Mouse (Mus musculus): Measurements from ENCODE around the gene Atp6v0d1. TPM values are rescaled to one million over a fixed set of nuclear protein-coding genes. Genes with fewer than 3 reads are reported as not detected.

Gene Atp6v0d1
- 32.3 and 42.6 TPM in 2 replicates for polyA plus RNA-seq (2012; rRNA removed)

GRCm38 (mm10) chr8:105565952-105566702 lies at the start of gene Atp6v0d1:
Gene Atp6v0d1 (minus strand): TSS chr8:105566047.

DNA sequence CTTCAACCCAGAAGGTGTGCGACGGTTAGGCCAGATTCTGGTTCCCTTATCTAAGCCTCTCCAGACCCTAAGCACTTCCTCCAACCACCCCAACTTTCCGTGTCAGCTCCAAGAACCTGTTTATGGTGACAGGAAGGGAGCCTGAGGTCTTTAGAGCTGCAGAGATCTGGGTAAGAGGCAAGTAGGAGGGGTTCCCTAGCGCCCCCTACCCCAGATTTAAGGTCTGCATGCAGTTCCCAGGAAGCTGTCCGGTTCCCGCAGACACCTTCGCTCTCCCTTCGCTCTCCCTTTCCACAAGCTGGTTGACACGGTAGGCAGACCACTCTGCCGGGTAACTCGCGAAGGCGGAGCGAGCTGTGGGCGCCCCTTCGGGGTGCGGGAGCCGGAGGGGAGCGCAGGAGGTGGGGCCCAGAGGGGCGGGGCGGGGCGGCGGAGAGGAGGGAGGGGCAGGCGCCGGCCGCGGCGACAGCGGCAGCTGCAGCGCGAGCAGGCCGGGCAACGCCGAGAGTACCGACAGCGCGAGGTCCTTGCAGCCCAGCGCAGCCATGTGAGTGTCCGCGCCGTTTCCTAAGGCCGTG lies 39.0 kb upstream of the Atp6v0d1 start, which contains the start of gene Ripor1:
Gene Ripor1 (plus strand): TSS at position 452 of the 578 bp plus-strand sequence.

DNA sequence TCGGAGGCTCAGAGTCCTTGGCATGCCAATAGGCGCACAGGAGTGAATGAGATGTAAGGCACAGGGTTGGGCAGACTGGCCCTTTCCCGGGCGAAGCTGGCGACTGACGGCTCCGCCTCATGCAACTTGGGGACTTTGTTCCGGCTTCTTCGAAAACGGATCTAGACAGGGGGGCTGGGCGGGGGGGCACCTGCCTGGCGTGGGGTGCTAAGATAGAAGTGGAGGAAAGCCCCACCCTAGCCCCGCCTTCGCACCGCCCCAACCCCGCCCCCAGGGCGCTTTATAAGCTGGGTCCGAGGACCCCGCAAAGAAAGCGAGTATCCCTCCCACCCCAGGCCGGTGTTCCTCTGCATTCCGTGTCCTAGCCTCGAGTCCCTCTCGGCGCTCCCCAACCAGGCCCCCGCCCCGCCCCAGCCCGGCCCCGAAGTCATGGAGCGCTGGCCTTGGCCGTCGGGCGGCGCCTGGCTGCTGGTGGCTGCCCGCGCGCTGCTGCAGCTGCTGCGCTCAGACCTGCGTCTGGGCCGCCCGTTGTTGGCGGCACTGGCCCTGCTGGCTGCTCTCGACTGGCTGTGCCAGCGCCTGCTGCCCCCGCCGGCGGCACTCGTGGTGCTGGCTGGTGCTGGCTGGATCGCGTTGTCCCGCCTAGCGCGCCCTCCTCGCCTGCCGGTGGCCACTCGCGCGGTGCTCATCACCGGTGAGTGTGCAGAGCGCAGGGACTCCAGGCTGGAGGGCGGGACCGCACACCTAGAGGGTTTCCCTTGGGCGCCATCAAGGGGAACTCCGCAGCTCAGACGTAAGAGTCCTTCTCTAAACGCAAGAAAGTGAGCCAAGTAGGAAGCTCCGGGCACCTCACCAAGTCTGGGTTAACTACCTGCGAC lies 47.2 kb downstream of the Atp6v0d1 start, which contains the start of gene Hsd11b2:
Gene Hsd11b2 (plus strand): TSS at position 320 of the 878 bp plus-strand sequence.

DNA sequence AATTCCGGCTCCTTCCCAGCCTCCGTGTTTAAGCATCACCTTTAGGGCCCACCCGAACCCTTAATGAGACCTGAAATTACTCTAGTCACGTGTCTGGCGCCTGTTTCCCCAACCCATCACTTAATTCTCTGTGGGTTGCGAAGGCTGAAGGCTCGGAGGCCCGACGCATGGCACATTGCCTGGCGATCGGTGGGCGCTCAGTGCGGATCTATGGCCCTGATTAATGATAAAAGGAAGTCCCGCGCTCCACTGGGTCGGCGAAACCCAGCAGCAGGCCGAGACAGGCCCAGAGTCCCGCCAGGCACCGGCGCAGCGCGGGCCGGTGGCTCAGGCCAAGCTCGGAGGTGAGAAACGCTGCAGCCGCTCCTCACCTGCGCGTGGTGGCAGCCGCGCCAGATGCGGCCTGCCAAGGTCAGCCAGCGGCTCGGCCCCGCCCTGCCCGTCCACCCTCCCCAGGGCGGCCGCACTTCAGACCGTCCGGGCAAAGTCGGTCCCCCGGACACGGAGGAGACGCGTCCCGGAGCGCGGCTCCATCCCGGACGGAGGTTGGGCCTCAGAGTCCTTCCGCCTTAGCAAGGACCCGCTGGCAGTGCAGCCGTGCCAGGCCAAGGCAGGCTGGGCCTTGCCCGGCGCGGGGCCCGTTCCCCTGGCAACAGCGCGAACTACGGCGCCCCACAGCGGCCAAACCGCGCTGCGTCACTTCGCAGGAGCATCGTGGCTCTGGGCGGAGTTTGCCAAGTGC lies 69.2 kb downstream of the Atp6v0d1 start, which contains the start of gene Zdhhc1:
Gene Zdhhc1 (minus strand): TSS at position 464 of the 742 bp plus-strand sequence.

Other genes starting within 250 kb of the Atp6v0d1 start
- gene Lrrc29, start 239.8 kb downstream of the Atp6v0d1 start, polyA plus RNA-seq (2012; rRNA removed), result 8.4 and 9.2 TPM in 2 replicates
- gene Tmem208, start 239.7 kb downstream of the Atp6v0d1 start, polyA plus RNA-seq (2012; rRNA removed), result 57.5 and 62.2 TPM in 2 replicates
- gene Fhod1, start 218.1 kb downstream of the Atp6v0d1 start, polyA plus RNA-seq (2012; rRNA removed), result 3.6 and 4.4 TPM in 2 replicates
- 0.75 and 0.82 TPM in 2 replicates for gene Slc9a5, start 217.2 kb downstream of the Atp6v0d1 start, polyA plus RNA-seq (2012; rRNA removed)
- gene Plekhg4, start 192.8 kb downstream of the Atp6v0d1 start, polyA plus RNA-seq (2012; rRNA removed), result 0.02 and 0.07 TPM in 2 replicates
- gene Kctd19, start 152.5 kb downstream of the Atp6v0d1 start, polyA plus RNA-seq (2012; rRNA removed), result not detected in 2 replicates
- 0.08 and 0.10 TPM in 2 replicates for gene Lrrc36, start 152.5 kb downstream of the Atp6v0d1 start, polyA plus RNA-seq (2012; rRNA removed)
- gene Tppp3, start 94.5 kb downstream of the Atp6v0d1 start, polyA plus RNA-seq (2012; rRNA removed), result 0.69 and 2.4 TPM in 2 replicates
- gene Zdhhc1, start 69.1 kb downstream of the Atp6v0d1 start, polyA plus RNA-seq (2012; rRNA removed), result 1.9 and 2.1 TPM in 2 replicates
- gene Hsd11b2, start 47.3 kb downstream of the Atp6v0d1 start, polyA plus RNA-seq (2012; rRNA removed), result 0.85 and 0.98 TPM in 2 replicates
- 3.7 and 4.5 TPM in 2 replicates for gene Ripor1, start 39.2 kb upstream of the Atp6v0d1 start, polyA plus RNA-seq (2012; rRNA removed)
- gene Ctcf, start 70.5 kb upstream of the Atp6v0d1 start, polyA plus RNA-seq (2012; rRNA removed), result 19.4 and 23.8 TPM in 2 replicates
- gene Agrp, start 71.3 kb upstream of the Atp6v0d1 start, polyA plus RNA-seq (2012; rRNA removed), result 0.05 TPM in 1 of 2 replicates, not detected in the other
- gene Carmil2, start 120.2 kb upstream of the Atp6v0d1 start, polyA plus RNA-seq (2012; rRNA removed), result 1.00 and 1.8 TPM in 2 replicates
- 8.2 and 9.3 TPM in 2 replicates for gene Acd, start 135.1 kb upstream of the Atp6v0d1 start, polyA plus RNA-seq (2012; rRNA removed)
- 5.7 TPM in 2 replicates for gene Pard6a, start 135.1 kb upstream of the Atp6v0d1 start, polyA plus RNA-seq (2012; rRNA removed)
- gene 4933405L10Rik, start 141.6 kb upstream of the Atp6v0d1 start, polyA plus RNA-seq (2012; rRNA removed), result 0.03 TPM in 1 of 2 replicates, not detected in the other
- 7.6 and 8.1 TPM in 2 replicates for gene Enkd1, start 142.2 kb upstream of the Atp6v0d1 start, polyA plus RNA-seq (2012; rRNA removed)
- 1.0 and 1.1 TPM in 2 replicates for gene Gfod2, start 192.6 kb upstream of the Atp6v0d1 start, polyA plus RNA-seq (2012; rRNA removed)

Data from liver, embryonic 14 days (tissue).